Mouse (Mus musculus) lung, embryonic 14.5 days (tissue): ENCODE measurements at regions not wholly inside any gene's neighbourhood (a gene's known extent, or its start where the extent isn't known, plus 50 kb on each side); places are given as distances from the start of the nearest gene placed in this dataset.

Experiments
- ATAC-seq: fragments of 200-750 bp; cut with Nextera tagmentation; 2 replicates; pipeline ENCODE4 v1.8.0; 2017; ENCODE audit warnings: mild to moderate bottlenecking, moderate TSS enrichment, moderate library complexity; ENCODE audit not compliant: insufficient read depth
- DNase-seq: peaks from one replicate; pipeline ENCODE4 v3.0.0-alpha.2; 2015
- H3K27ac ChIP-seq: fragments of 300-500 bp; sonication (generic); 2 replicates; pipeline ENCODE4 v1.5.1; 2014; ENCODE audit warnings: low read depth, mild to moderate bottlenecking, moderate library complexity
- H3K27me3 ChIP-seq: fragments of 300-500 bp; sonication (generic); 2 replicates; pipeline ENCODE4 v1.6.1; 2014; ENCODE audit warnings: low read length, control low read depth; ENCODE audit not compliant: insufficient read depth
- H3K36me3 ChIP-seq: fragments of 300-500 bp; sonication (generic); 2 replicates; pipeline ENCODE4 v1.6.1; 2014; ENCODE audit warnings: control low read depth; ENCODE audit not compliant: insufficient read depth
- H3K4me1 ChIP-seq: fragments of 300-500 bp; sonication (generic); 2 replicates; pipeline ENCODE4 v1.6.1; 2014; ENCODE audit warnings: antibody characterized with exemption, control low read depth; ENCODE audit not compliant: insufficient read depth
- H3K4me2 ChIP-seq: fragments of 300-500 bp; sonication (generic); 2 replicates; pipeline ENCODE4 v1.6.1; 2014; ENCODE audit warnings: mild to moderate bottlenecking
- H3K4me3 ChIP-seq: fragments of 300-500 bp; sonication (generic); 2 replicates; pipeline ENCODE4 v1.5.1; 2014; ENCODE audit warnings: low read depth, low read length
- H3K9ac ChIP-seq: fragments of 300-500 bp; sonication (generic); 2 replicates; pipeline ENCODE4 v1.6.1; 2014
- H3K9me3 ChIP-seq: fragments of 300-500 bp; sonication (generic); 2 replicates; pipeline ENCODE4 v1.6.1; 2016; ENCODE audit warnings: low read depth, low read length, control low read depth
- CTCF ChIP-seq: IDR thresholded peaks from 2 replicates; pipeline ENCODE4 v1.5.1; 2016; ENCODE audit warnings: antibody characterized with exemption, low read depth
- WGBS: fragments of 180-500 bp; shearing (Covaris S2); extraction: QIAGEN DNeasy Blood & Tissue Kit; methylation state at CpG from one replicate; pipeline ENCODE4 v1.1.7; 2014; 5-methylcytosine and 5-hydroxymethylcytosine counted together

- Histone ChIP-seq H3K9ac (no peak overlapping the region), H3K4me3 (no peak overlapping the region), H3K27me3 (no peaks in the 10 kb centered on the region), H3K4me1 (no peaks in the 10 kb centered on the region), H3K9me3 (no peaks in the 10 kb centered on the region), H3K27ac (no peak overlapping the region), H3K4me2 (no peak overlapping the region), H3K36me3 (no peaks in the 10 kb centered on the region)
- TF ChIP-seq CTCF = no peak
- ATAC-seq = no peak
- DNase-seq = no peak
- WGBS = 98% methylated on average over 2 of the region's 2 CpGs
Measured at GRCm38 (mm10) chr4:82048171-82048570, 605.6 kb upstream of the Mpdz start.

- no peak for DNase-seq
- no peak for TF ChIP-seq CTCF
- ATAC-seq = no peak
- Histone ChIP-seq H3K9me3 (no peaks in the 10 kb centered on the region), H3K4me3 (no peak overlapping the region), H3K27me3 (no peaks in the 10 kb centered on the region), H3K36me3 (no peaks in the 10 kb centered on the region), H3K27ac (no peak overlapping the region), H3K4me2 (no peak overlapping the region), H3K9ac (no peak overlapping the region), H3K4me1 (0 out of 2 replicates have a peak, but pooled peaks cover 5% of the 10 kb centered on the region)
- WGBS = 52% methylated on average over 1 of the region's 1 CpGs
Measured at GRCm38 (mm10) chr4:82037473-82037872, 594.9 kb upstream of the Mpdz start.

GRCm38 (mm10) chr4:82035074-82035703, 592.6 kb upstream of the Mpdz start:
- Histone ChIP-seq H3K9ac (no peak overlapping the region), H3K4me1 (0 out of 2 replicates have a peak, but pooled peaks cover 5% of the 10 kb centered on the region), H3K27ac (no peak overlapping the region), H3K27me3 (no peaks in the 10 kb centered on the region), H3K9me3 (no peaks in the 10 kb centered on the region), H3K4me3 (no peak overlapping the region), H3K36me3 (no peaks in the 10 kb centered on the region), H3K4me2 (no peak overlapping the region)
- 13% methylated on average over 3 of the region's 3 CpGs for WGBS
- DNase-seq (peak; percentile 70), ATAC-seq (peak; percentile 86)
- TF ChIP-seq CTCF = no peak

DNA sequence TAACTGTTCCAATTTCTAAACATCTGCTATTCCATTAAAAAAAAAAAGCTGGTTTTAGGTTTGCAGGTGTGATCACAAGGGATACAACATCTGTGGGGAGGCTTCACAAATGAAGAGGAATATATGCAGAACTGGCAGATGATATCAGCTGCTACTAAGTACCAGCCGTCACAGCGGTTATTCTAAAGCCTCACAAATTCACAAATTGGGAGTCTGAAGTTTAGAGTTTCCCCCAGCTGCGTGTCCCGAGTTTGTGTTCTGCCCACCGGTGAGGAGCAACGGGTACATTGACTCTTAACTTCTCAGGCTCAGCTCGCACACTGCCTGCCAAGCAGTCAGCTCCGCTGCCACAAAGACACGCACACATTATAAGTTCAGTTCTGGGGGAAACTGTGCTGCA, 586.6 kb upstream of the Mpdz start:
- H3K4me2 ChIP-seq = no peak overlapping the region
- H3K4me1 ChIP-seq = no peaks in the 10 kb centered on the region; the same call in 1 of the 2 replicates
- H3K27me3 ChIP-seq = no peaks in the 10 kb centered on the region
- 82% methylated on average over 9 of the region's 9 CpGs for WGBS
- no peaks in the 10 kb centered on the region for H3K9me3 ChIP-seq
- DNase-seq = no peak
- H3K27ac ChIP-seq = no peak overlapping the region
- no peak overlapping the region for H3K4me3 ChIP-seq
- TF ChIP-seq CTCF = no peak
- ATAC-seq = no peak
- no peaks in the 10 kb centered on the region for H3K36me3 ChIP-seq
- H3K9ac ChIP-seq = no peak overlapping the region

GRCm38 (mm10) chr4:82027447-82027881, 584.8 kb upstream of the Mpdz start:
- Histone ChIP-seq H3K36me3 (no peaks in the 10 kb centered on the region), H3K9me3 (no peaks in the 10 kb centered on the region), H3K4me2 (peak overlapping the region; percentile 21; the same call in 1 of the 2 replicates), H3K4me1 (no peaks in the 10 kb centered on the region; the same call in 1 of the 2 replicates), H3K9ac (no peak overlapping the region), H3K27ac (no peak overlapping the region), H3K27me3 (no peaks in the 10 kb centered on the region), H3K4me3 (no peak overlapping the region)
- peak; percentile 58 for DNase-seq
- ATAC-seq = peak; percentile 68; the same call in 1 of the 2 replicates
- no peak for TF ChIP-seq CTCF
- WGBS = 31% methylated on average over 9 of the region's 9 CpGs

DNA sequence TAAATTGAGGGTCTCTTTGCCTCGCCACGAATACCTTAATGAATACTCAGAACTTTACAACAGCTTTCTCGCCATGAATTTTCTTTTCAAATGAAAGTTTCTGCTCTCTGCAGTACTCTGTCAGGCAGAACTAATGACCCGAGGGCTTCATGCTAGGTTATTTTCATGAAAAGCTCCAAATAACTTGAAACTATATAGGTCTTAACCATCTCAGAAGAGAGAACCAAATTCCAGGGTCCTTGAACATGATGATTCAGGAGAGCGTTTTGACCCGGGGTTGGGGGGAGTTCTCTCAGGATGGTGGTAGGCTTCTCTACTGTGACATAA, 558.8 kb upstream of the Mpdz start:
- TF ChIP-seq CTCF = no peak
- no peak overlapping the region for H3K4me3 ChIP-seq
- no peak overlapping the region for H3K4me2 ChIP-seq
- H3K36me3 ChIP-seq = no peaks in the 10 kb centered on the region
- H3K4me1 ChIP-seq = peaks cover 6% of the 10 kb centered on the region; the same call in 1 of the 2 replicates
- no peaks in the 10 kb centered on the region for H3K9me3 ChIP-seq
- H3K9ac ChIP-seq = no peak overlapping the region
- ATAC-seq (no peak), DNase-seq (no peak)
- H3K27me3 ChIP-seq = no peaks in the 10 kb centered on the region
- 81% methylated on average over 6 of the region's 6 CpGs for WGBS
- peak overlapping the region; percentile 88; the same call in 1 of the 2 replicates for H3K27ac ChIP-seq

- Histone ChIP-seq H3K36me3 (no peaks in the 10 kb centered on the region), H3K4me2 (no peak overlapping the region), H3K4me1 (peaks cover 6% of the 10 kb centered on the region; the same call in 1 of the 2 replicates), H3K27me3 (no peaks in the 10 kb centered on the region), H3K9me3 (no peaks in the 10 kb centered on the region), H3K4me3 (no peak overlapping the region), H3K27ac (peak overlapping the region; percentile 88), H3K9ac (no peak overlapping the region)
- WGBS = 66% methylated on average over 19 of the region's 19 CpGs
- ATAC-seq = no peak
- no peak for TF ChIP-seq CTCF
- DNase-seq = peak; percentile 53
Measured at GRCm38 (mm10) chr4:82000590-82001405, 558.2 kb upstream of the Mpdz start.
